21 mouse cellular contexts compared by ENCODE assay signal in genomic region chr2:41417290-41417689, GRCm38 (mm10).
DNase-seq lines count a peak whose midpoint lies in the region; ATAC-seq lines count a peak whose summit lies in the region.
"Had no signal": no experiment of that assay in that cellular context is flagged by ENCODE, and none has a peak within 500 bp of the region (broad histone marks: within the 10 kb centered on the region; RNA-seq: fewer than 3 reads in every experiment).

No protein-coding gene starts in this region.

- DNase-seq in forebrain, embryonic 14.5 days (ENCODE audit: low spot score): no peak
- DNase-seq in hindbrain, embryonic 11.5 days (ENCODE audit: low spot score): no peak
- DNase-seq in midbrain, embryonic 14.5 days: no peak
- DNase-seq: adrenal gland, adult 2 months; adrenal gland, postnatal 10 days; adrenal gland, postnatal 25 days; cerebellum, adult 11 months; cerebellum, adult 18-20 months; cerebellum, adult 8-10 months; cerebellum, adult 9-11 months; cerebellum, postnatal 14 days; cerebellum, postnatal 36 days; embryo, embryonic 11 days had no signal

- no peak overlapping the region for H3K4me2 ChIP-seq in forebrain, embryonic 12.5 days
- no peak overlapping the region for H3K4me2 ChIP-seq in forebrain, embryonic 14.5 days (ENCODE audit: low read length)
- H3K4me2 ChIP-seq in hindbrain, embryonic 11.5 days (replicated peaks; ENCODE audit: low read depth, low read length): no peak overlapping the region
- no peak overlapping the region for H3K4me2 ChIP-seq in hindbrain, embryonic 13.5 days
- no peak overlapping the region for H3K4me2 ChIP-seq in midbrain, embryonic 12.5 days (replicated peaks)
- no peak overlapping the region for H3K4me2 ChIP-seq in midbrain, embryonic 14.5 days (ENCODE audit: low read length)
- H3K4me2 ChIP-seq: embryonic facial prominence, embryonic 13.5 days; embryonic facial prominence, embryonic 15.5 days; forebrain, embryonic 13.5 days had no signal

- H3K4me3 ChIP-seq in forebrain, embryonic 12.5 days (replicated peaks): no peak overlapping the region
- no peak overlapping the region for H3K4me3 ChIP-seq in forebrain, embryonic 14.5 days (ENCODE audit: low read depth, low read length)
- no peak overlapping the region for H3K4me3 ChIP-seq in hindbrain, embryonic 11.5 days (ENCODE audit: low read depth, low read length)
- no peak overlapping the region for H3K4me3 ChIP-seq in hindbrain, embryonic 13.5 days
- H3K4me3 ChIP-seq in midbrain, embryonic 12.5 days: no peak overlapping the region
- H3K4me3 ChIP-seq in midbrain, embryonic 14.5 days (replicated peaks; ENCODE audit: low read depth, low read length): no peak overlapping the region
- H3K4me3 ChIP-seq: embryonic facial prominence, embryonic 13.5 days; embryonic facial prominence, embryonic 15.5 days; erythroblast, embryonic 14.5 days; forebrain, embryonic 13.5 days had no signal

- no peak overlapping the region for H3K27ac ChIP-seq in forebrain, embryonic 12.5 days
- H3K27ac ChIP-seq in forebrain, embryonic 14.5 days (ENCODE audit: low read depth, low read length): no peak overlapping the region
- H3K27ac ChIP-seq in hindbrain, embryonic 11.5 days (ENCODE audit: low read depth, low read length): no peak overlapping the region
- H3K27ac ChIP-seq in hindbrain, embryonic 13.5 days: no peak overlapping the region
- no peak overlapping the region for H3K27ac ChIP-seq in midbrain, embryonic 12.5 days (replicated peaks)
- H3K27ac ChIP-seq in midbrain, embryonic 14.5 days (replicated peaks; ENCODE audit: low read depth, low read length): no peak overlapping the region
- H3K27ac ChIP-seq: embryonic facial prominence, embryonic 13.5 days; embryonic facial prominence, embryonic 15.5 days; forebrain, embryonic 13.5 days had no signal

- H3K9me3 ChIP-seq in forebrain, embryonic 12.5 days: no peaks in the 10 kb centered on the region
- H3K9me3 ChIP-seq in forebrain, embryonic 14.5 days (replicated peaks; ENCODE audit: control insufficient read depth, low read length): no peaks in the 10 kb centered on the region
- no peaks in the 10 kb centered on the region for H3K9me3 ChIP-seq in hindbrain, embryonic 11.5 days (ENCODE audit: control insufficient read depth, low read length)
- no peaks in the 10 kb centered on the region for H3K9me3 ChIP-seq in hindbrain, embryonic 13.5 days
- H3K9me3 ChIP-seq in midbrain, embryonic 12.5 days: no peaks in the 10 kb centered on the region
- no peaks in the 10 kb centered on the region for H3K9me3 ChIP-seq in midbrain, embryonic 14.5 days (ENCODE audit: control insufficient read depth, low read length)
- H3K9me3 ChIP-seq: embryonic facial prominence, embryonic 13.5 days; embryonic facial prominence, embryonic 15.5 days; forebrain, embryonic 13.5 days had no signal

- H3K9ac ChIP-seq in forebrain, embryonic 12.5 days: no peak overlapping the region
- H3K9ac ChIP-seq in forebrain, embryonic 14.5 days (ENCODE audit: low read length): no peak overlapping the region
- no peak overlapping the region for H3K9ac ChIP-seq in hindbrain, embryonic 11.5 days (ENCODE audit: low read depth, low read length)
- H3K9ac ChIP-seq in hindbrain, embryonic 13.5 days: no peak overlapping the region
- no peak overlapping the region for H3K9ac ChIP-seq in midbrain, embryonic 12.5 days (replicated peaks)
- no peak overlapping the region for H3K9ac ChIP-seq in midbrain, embryonic 14.5 days (replicated peaks; ENCODE audit: low read length)
- H3K9ac ChIP-seq: embryonic facial prominence, embryonic 13.5 days; embryonic facial prominence, embryonic 15.5 days; forebrain, embryonic 13.5 days had no signal

- ATAC-seq in forebrain, embryonic 12.5 days (ENCODE audit: low FRiP score): 0 out of 2 replicates have a peak, but pooled peaks have one; percentile 55
- no peak for ATAC-seq in forebrain, embryonic 14.5 days
- 0 out of 2 replicates have a peak, but pooled peaks have one; percentile 60 for ATAC-seq in hindbrain, embryonic 11.5 days (ENCODE audit: low FRiP score)
- no peak for ATAC-seq in hindbrain, embryonic 13.5 days (ENCODE audit: low FRiP score)
- 0 out of 2 replicates have a peak, but pooled peaks have one; percentile 38 for ATAC-seq in midbrain, embryonic 12.5 days (ENCODE audit: low FRiP score, low read depth)
- no peak for ATAC-seq in midbrain, embryonic 14.5 days (ENCODE audit: low FRiP score, low TSS enrichment)
- ATAC-seq: forebrain, embryonic 13.5 days; forebrain, embryonic 16.5 days had no signal

- H3K27me3 ChIP-seq in forebrain, embryonic 12.5 days: no peaks in the 10 kb centered on the region
- H3K27me3 ChIP-seq in forebrain, embryonic 14.5 days (replicated peaks; ENCODE audit: control insufficient read depth, insufficient read depth, low read length): no peaks in the 10 kb centered on the region
- H3K27me3 ChIP-seq in hindbrain, embryonic 11.5 days (ENCODE audit: control insufficient read depth, insufficient read depth, low read length): no peaks in the 10 kb centered on the region
- H3K27me3 ChIP-seq in hindbrain, embryonic 13.5 days: no peaks in the 10 kb centered on the region
- no peaks in the 10 kb centered on the region for H3K27me3 ChIP-seq in midbrain, embryonic 12.5 days
- H3K27me3 ChIP-seq in midbrain, embryonic 14.5 days (ENCODE audit: control insufficient read depth, insufficient read depth, low read length): no peaks in the 10 kb centered on the region
- H3K27me3 ChIP-seq: embryonic facial prominence, embryonic 13.5 days; embryonic facial prominence, embryonic 15.5 days; forebrain, embryonic 13.5 days had no signal

- no peaks in the 10 kb centered on the region for H3K4me1 ChIP-seq in forebrain, embryonic 12.5 days
- no peaks in the 10 kb centered on the region for H3K4me1 ChIP-seq in forebrain, embryonic 14.5 days (ENCODE audit: control insufficient read depth, insufficient read depth, low read length)
- H3K4me1 ChIP-seq in hindbrain, embryonic 11.5 days (replicated peaks; ENCODE audit: control insufficient read depth, insufficient read depth, low read length): no peaks in the 10 kb centered on the region
- H3K4me1 ChIP-seq in hindbrain, embryonic 13.5 days (replicated peaks): no peaks in the 10 kb centered on the region
- H3K4me1 ChIP-seq in midbrain, embryonic 12.5 days: no peaks in the 10 kb centered on the region
- H3K4me1 ChIP-seq in midbrain, embryonic 14.5 days (ENCODE audit: control insufficient read depth, insufficient read depth, low read length): no peaks in the 10 kb centered on the region
- H3K4me1 ChIP-seq: embryonic facial prominence, embryonic 13.5 days; embryonic facial prominence, embryonic 15.5 days; forebrain, embryonic 13.5 days had no signal

- no peaks in the 10 kb centered on the region for H3K36me3 ChIP-seq in forebrain, embryonic 12.5 days (replicated peaks)
- no peaks in the 10 kb centered on the region for H3K36me3 ChIP-seq in forebrain, embryonic 14.5 days (ENCODE audit: control insufficient read depth, insufficient read depth, low read length)
- no peaks in the 10 kb centered on the region for H3K36me3 ChIP-seq in hindbrain, embryonic 11.5 days (ENCODE audit: control insufficient read depth, insufficient read depth, low read length)
- H3K36me3 ChIP-seq in hindbrain, embryonic 13.5 days: no peaks in the 10 kb centered on the region
- no peaks in the 10 kb centered on the region for H3K36me3 ChIP-seq in midbrain, embryonic 12.5 days
- no peaks in the 10 kb centered on the region for H3K36me3 ChIP-seq in midbrain, embryonic 14.5 days (ENCODE audit: control insufficient read depth, insufficient read depth, low read length)
- H3K36me3 ChIP-seq: embryonic facial prominence, embryonic 13.5 days; embryonic facial prominence, embryonic 15.5 days had no signal

Comparison
In these comparisons a context has a peak if more than half of its experiments do, and no peak if none do; other contexts are left out.
1. ATAC-seq: peak in forebrain, embryonic 12.5 days (single experiment), hindbrain, embryonic 11.5 days (single experiment) and midbrain, embryonic 12.5 days (single experiment); none in forebrain, embryonic 14.5 days (single experiment), hindbrain, embryonic 13.5 days (single experiment) and midbrain, embryonic 14.5 days (single experiment).